Mouse (Mus musculus): Measurements from ENCODE around the gene Man2c1. TPM values are rescaled to one million over a fixed set of nuclear protein-coding genes. Genes with fewer than 3 reads are reported as not detected.

Gene Man2c1
- total RNA-seq, 2 experiments from 2014 or later = 30.9 to 35.6 TPM

- no peak for DNase-seq
- no peak for TF ChIP-seq CTCF (IDR thresholded peaks at IDR 0.05)
- intact Hi-C loops (cut with DNase I) = no loop called here
- H3K27ac ChIP-seq = no peak overlapping the region
- H3K4me3 ChIP-seq = no peak overlapping the region
These were observed 32.6 kb downstream of the Man2c1 start for GRCm38 (mm10) chr9:57163137-57163536.

- no peak overlapping the region for H3K27ac ChIP-seq
- TF ChIP-seq CTCF (IDR thresholded peaks at IDR 0.05) = no peak
- intact Hi-C loops (cut with DNase I) = no loop called here
- H3K4me3 ChIP-seq = no peak overlapping the region
- DNase-seq = no peak
These were observed 35.7 kb downstream of the Man2c1 start for GRCm38 (mm10) chr9:57166173-57166572.

GRCm38 (mm10) chr9:57168411-57168810, 37.9 kb downstream of the Man2c1 start:
- no peak overlapping the region for H3K27ac ChIP-seq
- TF ChIP-seq CTCF (IDR thresholded peaks at IDR 0.05) = no peak

More at GRCm38 (mm10) chr9:57168411-57168810, 37.9 kb downstream of the Man2c1 start:
- intact Hi-C loops (cut with DNase I) = no loop called here
- DNase-seq = no peak
- H3K4me3 ChIP-seq = no peak overlapping the region

Other genes starting within 250 kb of the Man2c1 start
- gene Snx33, start 202.3 kb upstream of the Man2c1 start, total RNA-seq (2021) = 1 to 10 TPM; 4.3 to 4.7 TPM
- gene Imp3, start 193.2 kb upstream of the Man2c1 start, total RNA-seq (2021) = 10 to 100 TPM; 49.1 to 51.4 TPM
- 10 to 100 TPM in 1 of 2 experiments, 1 to 10 TPM in 1; 8.4 to 11.3 TPM for gene Snupn, start 179.8 kb upstream of the Man2c1 start, total RNA-seq (2021)
- gene Ptpn9, start 135.8 kb upstream of the Man2c1 start, total RNA-seq (2021) = 1 to 10 TPM; 3.1 to 5.0 TPM
- 10 to 100 TPM; 17.1 to 18.7 TPM for gene Sin3a, start 58.6 kb upstream of the Man2c1 start, total RNA-seq (2021)
- 1 to 10 TPM; 4.8 to 7.3 TPM for gene Neil1, start 17.6 kb downstream of the Man2c1 start, total RNA-seq (2021)
- gene Commd4, start 27.6 kb downstream of the Man2c1 start, total RNA-seq (2021) = 10 to 100 TPM; 26.3 to 27.1 TPM
- gene Trcg1, start 105.9 kb downstream of the Man2c1 start, total RNA-seq (2021) = not detected
- gene 1700017B05Rik, start 131.9 kb downstream of the Man2c1 start, total RNA-seq (2021) = 1 to 10 TPM; 3.8 to 5.3 TPM